Mouse (Mus musculus) MEL (cell line): ENCODE measurements around the gene Sorbs1. TPM values are rescaled to one million over a fixed set of nuclear protein-coding genes. Genes with fewer than 3 reads are reported as not detected.

ENCODE experiments used
- DNase-seq: peaks from one replicate; pipeline ENCODE4 v3.0.0; 2011; ENCODE audit warnings: low read depth, low spot score
- H3K27ac ChIP-seq: 2 replicates; pipeline ENCODE4 v1.5.1; 2012; ENCODE audit warnings: low read depth, mild to moderate bottlenecking, control low read depth, low read length, moderate library complexity; ENCODE audit not compliant: control insufficient read depth
- H3K27me3 ChIP-seq, 2 experiments: fragments of 150-350 bp in 1 of 2; sonication (generic) in 1 of 2; 2 replicates each; pipeline ENCODE4 v1.6.1; 2012; ENCODE audit warnings: low read length in 2 of 2, mild to moderate bottlenecking in 2 of 2, improper control_type of control experiment in 1 of 2, moderate library complexity in 1 of 2; ENCODE audit not compliant: insufficient read depth in 2 of 2, control insufficient read depth in 1 of 2
- H3K36me3 ChIP-seq, 2 experiments: 2 replicates each; pipeline ENCODE4 v1.6.1; 2012 to 2014; ENCODE audit warnings: low read length in 2 of 2, improper control_type of control experiment in 1 of 2, inconsistent platforms in 1 of 2, mild to moderate bottlenecking in 1 of 2; ENCODE audit not compliant: insufficient read depth in 2 of 2, control insufficient read depth in 1 of 2
- H3K4me1 ChIP-seq, 2 experiments: fragments of 150-350 bp in 1 of 2; sonication (generic) in 1 of 2; 2 replicates each; pipeline ENCODE4 v1.6.1; 2012; ENCODE audit warnings: low read length in 2 of 2, improper control_type of control experiment in 1 of 2, mild to moderate bottlenecking in 1 of 2; ENCODE audit not compliant: insufficient read depth in 2 of 2, control insufficient read depth in 1 of 2
- H3K4me3 ChIP-seq, 2 experiments: fragments of 150-350 bp in 1 of 2; sonication (generic) in 1 of 2; 2 replicates each; pipeline ENCODE4 v1.5.1; 2012; ENCODE audit warnings: low read depth in 2 of 2, low read length in 2 of 2, mild to moderate bottlenecking in 2 of 2, moderate library complexity in 2 of 2, control low read depth in 1 of 2, improper control_type of control experiment in 1 of 2; ENCODE audit not compliant: control insufficient read depth in 1 of 2, insufficient read depth in 1 of 2
- H3K79me2 ChIP-seq: 2 replicates; pipeline ENCODE4 v1.6.1; 2012; ENCODE audit warnings: mild to moderate bottlenecking, low read length, moderate library complexity; ENCODE audit not compliant: control insufficient read depth, poor library complexity, insufficient read depth
- H3K9ac ChIP-seq: 2 replicates; pipeline ENCODE4 v1.6.1; 2012; ENCODE audit warnings: low read depth, mild to moderate bottlenecking, control low read depth, low read length, moderate library complexity; ENCODE audit not compliant: control insufficient read depth, poor library complexity, severe bottlenecking
- H3K9me3 ChIP-seq: fragments of 150-350 bp; sonication (generic); replicated peaks from 2 replicates; pipeline ENCODE4 v1.6.1; 2012; ENCODE audit warnings: mild to moderate bottlenecking, low read length, improper control_type of control experiment, moderate library complexity; ENCODE audit not compliant: insufficient read depth
- CHD2 ChIP-seq: IDR thresholded peaks from 2 replicates; pipeline ENCODE4 v1.6.1; 2011; ENCODE audit warnings: low read length, improper control_type of control experiment
- CTCF ChIP-seq, 3 experiments: IDR thresholded peaks in 2 of 3; conservative IDR thresholded peaks in 1 of 3; 2 replicates each; pipeline ENCODE4 v1.5.1; 2011 to 2012; ENCODE audit warnings: low read length in 3 of 3, low read depth in 2 of 3, mild to moderate bottlenecking in 2 of 3, improper control_type of control experiment in 1 of 3, inconsistent platforms in 1 of 3, mixed read lengths in 1 of 3, moderate library complexity in 1 of 3; ENCODE audit not compliant: control insufficient read depth in 1 of 3, insufficient read depth in 1 of 3, poor library complexity in 1 of 3, severe bottlenecking in 1 of 3
- EP300 ChIP-seq, 2 experiments: IDR thresholded peaks; 2 replicates each; pipeline ENCODE4 v1.6.1; 2011; ENCODE audit warnings: improper control_type of control experiment in 2 of 2, low read length in 2 of 2, low read depth in 1 of 2, mild to moderate bottlenecking in 1 of 2
- HCFC1 ChIP-seq: IDR thresholded peaks from 2 replicates; pipeline ENCODE4 v1.6.1; 2012; ENCODE audit warnings: low read depth, mild to moderate bottlenecking, inconsistent platforms, low read length, improper control_type of control experiment, moderate library complexity
- KAT2A ChIP-seq: conservative IDR thresholded peaks from 2 replicates; pipeline ENCODE4 v1.6.1; 2012; ENCODE audit warnings: low read depth, low read length, improper control_type of control experiment, inconsistent platforms
- MEF2A ChIP-seq: IDR thresholded peaks from 2 replicates; pipeline ENCODE4 v1.6.1; 2014; ENCODE audit warnings: low read depth, mild to moderate bottlenecking, inconsistent platforms, low read length, improper control_type of control experiment; ENCODE audit not compliant: poor library complexity, insufficient replicate concordance, severe bottlenecking; ENCODE audit errors: extremely low read depth
- TCF12 ChIP-seq: IDR thresholded peaks from 2 replicates; pipeline ENCODE4 v1.6.1; 2014; ENCODE audit warnings: low read depth, mild to moderate bottlenecking, inconsistent platforms, low read length, improper control_type of control experiment, moderate library complexity
- USF2 ChIP-seq, 2 experiments: IDR thresholded peaks; 2 replicates each; pipeline ENCODE4 v1.6.1; 2011 to 2012; ENCODE audit warnings: improper control_type of control experiment in 2 of 2, low read length in 2 of 2, borderline replicate concordance in 1 of 2, inconsistent platforms in 1 of 2, low read depth in 1 of 2, mild to moderate bottlenecking in 1 of 2; ENCODE audit not compliant: insufficient read depth in 1 of 2
- ZNF384 ChIP-seq: IDR thresholded peaks from 2 replicates; pipeline ENCODE4 v1.6.1; 2012; ENCODE audit warnings: low read depth, mild to moderate bottlenecking, inconsistent platforms, low read length, improper control_type of control experiment
- polyA plus RNA-seq, 2 experiments: library from polyadenylated mRNA; stranded (reverse) in 1 of 2; unstranded in 1 of 2; fragments of >175 nt in 1 of 2; fragments of >200 nt in 1 of 2; gene quantifications; 2 replicates each; pipeline versions ENCODE4 v1.2.1 to v1.2.4; 2012; ENCODE audit warnings: low replicate concordance in 2 of 2, low read depth in 1 of 2; ENCODE audit not compliant: insufficient read length in 2 of 2, insufficient read depth in 1 of 2, missing spikeins in 1 of 2
- total RNA-seq: library from RNA; depleted of rRNA; stranded (reverse); fragments of 300-350 nt; gene quantifications from 2 replicates; pipeline ENCODE4 v1.2.3, GENCODE M21; 2012

Sorbs1 gene
- total and polyA plus RNA-seq, 3 experiments = 1.3 to 5.3 TPM; not detected in 1

DNA sequence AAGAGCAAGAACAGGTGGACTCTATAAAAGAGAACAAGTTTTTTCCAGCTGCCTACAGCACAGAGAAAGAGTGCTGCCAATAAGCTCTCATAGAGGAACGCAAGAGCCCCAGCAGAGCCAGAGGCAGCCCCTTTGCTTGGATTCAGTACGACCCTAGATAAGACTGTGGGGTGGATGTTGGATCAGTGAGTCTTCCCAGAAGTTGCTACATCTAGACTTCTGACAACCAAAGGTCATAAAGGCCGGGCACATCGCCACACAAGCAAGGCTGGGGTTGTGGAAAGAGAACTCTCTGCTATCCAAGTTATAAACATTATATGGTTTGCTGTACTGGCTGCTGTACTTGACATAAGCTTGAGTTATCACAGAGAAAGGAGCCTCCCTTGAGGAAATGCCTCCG, 6.8 kb upstream of the Sorbs1 start:
- H3K27ac ChIP-seq = no peak overlapping the region
- peaks cover 0 to 3% of the 10 kb centered on the region in 2 experiments; a peak in 1 of 4 replicates for H3K36me3 ChIP-seq
- no peak for DNase-seq
- H3K4me1 ChIP-seq = no peaks in the 10 kb centered on the region
- H3K79me2 ChIP-seq = no peaks in the 10 kb centered on the region
- no peak for TF ChIP-seq KAT2A
- no peak for TF ChIP-seq ZNF384
- no peak for TF ChIP-seq MEF2A
- H3K27me3 ChIP-seq = no peaks in the 10 kb centered on the region; a peak in 2 of 4 replicates
- H3K9me3 ChIP-seq = no peaks in the 10 kb centered on the region
- H3K9ac ChIP-seq = no peak overlapping the region
- H3K4me3 ChIP-seq = no peak overlapping the region

DNA sequence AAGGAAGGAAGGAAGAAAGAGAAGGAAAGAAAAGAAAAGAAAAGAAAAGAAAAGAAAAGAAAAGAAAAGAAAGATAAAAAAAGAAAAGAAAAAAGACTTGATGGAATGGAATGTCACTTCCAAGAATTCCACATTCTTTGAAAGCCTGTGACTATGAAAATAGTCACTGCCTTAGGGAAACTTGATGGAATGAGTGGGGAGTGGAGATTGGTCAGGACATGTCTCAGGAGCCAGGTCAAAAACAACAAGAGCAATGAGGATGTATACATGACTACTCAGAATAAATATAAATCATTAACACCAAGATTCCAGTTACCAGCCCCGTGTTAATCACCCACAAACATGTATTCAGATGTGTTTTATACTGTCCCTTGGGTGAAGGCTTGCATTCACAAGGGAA, 5.1 kb upstream of the Sorbs1 start:
- no peak for DNase-seq
- TF ChIP-seq ZNF384 = no peak
- TF ChIP-seq TCF12 = no peak
- TF ChIP-seq CHD2 = no peak

DNA sequence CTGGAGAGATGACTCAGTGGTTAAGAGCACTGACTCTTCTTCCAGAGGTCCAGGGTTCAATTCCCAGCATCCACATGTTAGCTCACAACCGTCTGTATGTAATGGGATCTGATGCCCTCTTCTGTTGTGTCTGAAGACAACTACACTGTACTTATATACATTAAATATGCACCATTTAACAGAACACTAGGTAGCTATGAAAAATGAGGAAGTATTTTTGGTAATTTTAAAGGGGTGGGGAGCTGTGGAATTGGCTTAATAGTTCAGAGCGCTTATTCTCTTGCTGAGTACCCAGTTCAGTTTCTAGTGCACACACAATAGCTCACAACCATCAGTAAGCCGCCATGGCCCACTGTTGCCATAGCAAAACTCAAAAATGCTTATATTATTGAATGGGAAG, 2.0 kb upstream of the Sorbs1 start:
- DNase-seq = peak; percentile 58
- peaks cover 0 to 13% of the 10 kb centered on the region in 2 experiments; a peak in 2 of 4 replicates for H3K4me1 ChIP-seq
- no peaks in the 10 kb centered on the region for H3K27me3 ChIP-seq
- no peak overlapping the region for H3K27ac ChIP-seq
- H3K9me3 ChIP-seq = no peaks in the 10 kb centered on the region
- no peak overlapping the region for H3K9ac ChIP-seq
- peaks cover 0 to 9% of the 10 kb centered on the region in 2 experiments; a peak in 2 of 4 replicates for H3K36me3 ChIP-seq
- TF ChIP-seq EP300 (IDR thresholded peaks at IDR 0.05; ENCODE audit: low read depth in 1 of 2, low read length in 2 of 2) (no peak), ZNF384 (no peak), HCFC1 (no peak), USF2 (IDR thresholded peaks at IDR 0.05; ENCODE audit: borderline replicate concordance in 1 of 2, insufficient read depth in 1 of 2, low read depth in 1 of 2, low read length in 2 of 2) (no peak), CTCF (IDR thresholded peaks at IDR 0.05 in 2 of 3, conservative IDR thresholded peaks at IDR 0.05 in 1 of 3; ENCODE audit: control insufficient read depth in 1 of 3, insufficient read depth in 1 of 3, low read depth in 2 of 3, low read length in 3 of 3, poor library complexity in 1 of 3, severe bottlenecking in 1 of 3) (no peak)
- H3K4me3 ChIP-seq = no peak overlapping the region
- H3K79me2 ChIP-seq = no peaks in the 10 kb centered on the region; the same call in 1 of the 2 replicates

More for the DNA sequence above, 5.1 kb upstream of the Sorbs1 start:
- Histone ChIP-seq H3K4me1 (0 out of 4 replicates have a peak, but pooled peaks cover 0 to 5% of the 10 kb centered on the region in 2 experiments), H3K79me2 (no peaks in the 10 kb centered on the region), H3K27me3 (no peaks in the 10 kb centered on the region; a peak in 1 of 4 replicates), H3K36me3 (peaks cover 0 to 3% of the 10 kb centered on the region in 2 experiments; a peak in 2 of 4 replicates), H3K9ac (no peak overlapping the region), H3K27ac (no peak overlapping the region), H3K9me3 (no peaks in the 10 kb centered on the region), H3K4me3 (no peak overlapping the region)
